Mouse (Mus musculus): Measurements from ENCODE around the gene Cyb5d1.

The Cyb5d1 gene

GRCm38 (mm10) chr11:69362021-69362420, 33.4 kb downstream of the Cyb5d1 start:
- DNase-seq (ENCODE audit: low read depth) = no peak

GRCm38 (mm10) chr11:69357690-69358089, 37.7 kb downstream of the Cyb5d1 start:
- no peak for DNase-seq (ENCODE audit: low read depth)

GRCm38 (mm10) chr11:69356544-69356943, 38.9 kb downstream of the Cyb5d1 start:
- no peak for DNase-seq (ENCODE audit: low read depth)

DNA sequence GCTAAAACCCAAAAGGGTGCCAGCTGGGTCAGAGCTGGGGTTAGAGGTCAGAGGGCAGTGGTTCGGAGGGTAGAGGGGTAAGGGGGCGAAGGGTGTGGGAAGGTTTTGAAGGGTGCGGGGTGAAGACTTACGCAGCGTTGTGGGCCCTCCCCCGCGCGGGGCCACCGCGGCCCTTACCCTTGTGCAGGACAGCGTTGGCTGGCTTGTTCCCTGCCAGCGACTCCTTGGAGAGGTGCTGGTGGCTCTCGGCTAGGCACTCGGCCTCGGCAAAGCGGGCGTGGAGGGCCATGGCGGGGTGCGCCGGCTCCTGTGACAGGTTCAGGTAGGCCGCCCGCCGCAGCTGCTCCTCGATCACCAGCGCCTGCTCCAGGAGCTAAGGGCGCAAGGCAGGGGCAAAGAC, 49.0 kb downstream of the Cyb5d1 start:
- DNase-seq (ENCODE audit: low read depth) = no peak
